Mouse (Mus musculus): ENCODE data around the gene Spem1. TPM values are rescaled to one million over a fixed set of nuclear protein-coding genes. Genes with fewer than 3 reads are reported as not detected.
A peak's percentile ranks its signal among the peaks of the same experiment; 100 is the strongest.

The Spem1 gene
- total and polyA plus RNA-seq, 3 experiments = not detected

- dilution Hi-C loops (cut with MboI; ENCODE audit: extremely low pct_ligation_motif_present, extremely low pct_unique_long_range_greater_than_20kb, low sequenced_read_pairs) (no loop called here), in situ Hi-C loops (cut with MboI; ENCODE audit: low pct_ligation_motif_present, low pct_unique_long_range_greater_than_20kb, low sequenced_read_pairs) (no loop called here)
- Histone ChIP-seq H3K4me3 (replicated peaks in 1 of 3; ENCODE audit: low read depth in 2 of 3, low read length in 2 of 3, poor library complexity in 1 of 3) (peak overlapping the region in 2 of 3 experiments; percentile 36 to 49), H3K9me3 (replicated peaks; ENCODE audit: low read length) (peaks cover 19% of the 10 kb centered on the region), H3K79me2 (replicated peaks; ENCODE audit: control insufficient read depth, extremely low read depth, insufficient read depth, poor library complexity, severe bottlenecking) (no peaks in the 10 kb centered on the region), H3K27me3 (replicated peaks) (peaks cover 24% of the 10 kb centered on the region), H3K27ac (ENCODE audit: insufficient read depth, low read depth) (no peak overlapping the region), H3K36me3 (replicated peaks in 1 of 2; ENCODE audit: control insufficient read depth in 1 of 2, insufficient read depth in 1 of 2, low read length in 1 of 2) (peaks cover 0 to 3% of the 10 kb centered on the region in 2 experiments), H3K4me1 (ENCODE audit: control insufficient read depth in 1 of 2, insufficient read depth in 2 of 2) (peaks cover 9 to 58% of the 10 kb centered on the region in 2 experiments), H3K9ac (ENCODE audit: insufficient read depth, low read depth) (no peak overlapping the region), H3K4me2 (ENCODE audit: insufficient read depth, low read depth, poor library complexity, severe bottlenecking) (no peak overlapping the region)
- DNase-seq (ENCODE audit: extremely low read depth) = no peak
- TF ChIP-seq JUND (conservative IDR thresholded peaks at IDR 0.05; ENCODE audit: low read depth, low read length) (no peak), IRF4 (IDR thresholded peaks at IDR 0.05; ENCODE audit: low read depth, low read length) (no peak), USF1 (IDR thresholded peaks at IDR 0.05; ENCODE audit: low read depth, low read length) (no peak), ZNF384 (IDR thresholded peaks at IDR 0.05; ENCODE audit: low read depth, low read length) (no peak), NRF1 (IDR thresholded peaks at IDR 0.05; ENCODE audit: low read depth, low read length) (no peak), JUN (IDR thresholded peaks at IDR 0.05; ENCODE audit: insufficient read depth, low read depth, low read length) (no peak), RCOR1 (conservative IDR thresholded peaks at IDR 0.05; ENCODE audit: low read depth, low read length) (no peak), ETS1 (conservative IDR thresholded peaks at IDR 0.05; ENCODE audit: low read depth, low read length) (no peak), HCFC1 (IDR thresholded peaks at IDR 0.05; ENCODE audit: low read depth, low read length) (no peak), POLR2AphosphoS2 (IDR thresholded peaks at IDR 0.05; ENCODE audit: low read depth, low read length) (no peak), MYC (IDR thresholded peaks at IDR 0.05; ENCODE audit: low read depth, low read length) (no peak), RAD21 (IDR thresholded peaks at IDR 0.05; ENCODE audit: low read depth, low read length) (no peak)
Measured at GRCm38 (mm10) chr11:69797924-69798323, 24.1 kb downstream of the Spem1 start.

GRCm38 (mm10) chr11:69795983-69796435, 26.0 kb downstream of the Spem1 start:
- peak overlapping the region; percentile 59 to 67 (median 61) for H3K4me3 ChIP-seq (replicated peaks in 1 of 3; ENCODE audit: low read depth in 2 of 3, low read length in 2 of 3, poor library complexity in 1 of 3)

More at GRCm38 (mm10) chr11:69795983-69796435, 26.0 kb downstream of the Spem1 start:
- Histone ChIP-seq H3K27me3 (replicated peaks) (peaks cover 7% of the 10 kb centered on the region), H3K9ac (ENCODE audit: insufficient read depth, low read depth) (peak overlapping the region; percentile 66; the same call in 1 of the 2 replicates), H3K27ac (ENCODE audit: insufficient read depth, low read depth) (no peak overlapping the region), H3K4me2 (ENCODE audit: insufficient read depth, low read depth, poor library complexity, severe bottlenecking) (peak overlapping the region; percentile 58), H3K36me3 (replicated peaks in 1 of 2; ENCODE audit: control insufficient read depth in 1 of 2, insufficient read depth in 1 of 2, low read length in 1 of 2) (peaks cover 0 to 6% of the 10 kb centered on the region in 2 experiments), H3K4me1 (ENCODE audit: control insufficient read depth in 1 of 2, insufficient read depth in 2 of 2) (peaks cover 9 to 50% of the 10 kb centered on the region in 2 experiments), H3K9me3 (replicated peaks; ENCODE audit: low read length) (peaks cover 9% of the 10 kb centered on the region), H3K79me2 (replicated peaks; ENCODE audit: control insufficient read depth, extremely low read depth, insufficient read depth, poor library complexity, severe bottlenecking) (no peaks in the 10 kb centered on the region)
- TF ChIP-seq MAZ (IDR thresholded peaks at IDR 0.05; ENCODE audit: low read depth, low read length) = 0 out of 2 replicates have a peak, but pooled peaks have one; percentile 11
- TF ChIP-seq UBTF (IDR thresholded peaks at IDR 0.05; ENCODE audit: low read depth, low read length) = no peak
- 0 out of 2 replicates have a peak, but pooled peaks have one; percentile 39 for TF ChIP-seq RCOR1 (conservative IDR thresholded peaks at IDR 0.05; ENCODE audit: low read depth, low read length)
- TF ChIP-seq NRF1 (IDR thresholded peaks at IDR 0.05; ENCODE audit: low read depth, low read length) = 0 out of 2 replicates have a peak, but pooled peaks have one; percentile 2
- 0 out of 2 replicates have a peak, but pooled peaks have one; percentile 10 for TF ChIP-seq KAT2A (IDR thresholded peaks at IDR 0.05; ENCODE audit: insufficient replicate concordance, low read length)
- TF ChIP-seq POLR2A (IDR thresholded peaks at IDR 0.05; ENCODE audit: low read depth, low read length) = no peak
- DNase-seq (ENCODE audit: extremely low read depth) = no peak
- dilution Hi-C loops (cut with MboI; ENCODE audit: extremely low pct_ligation_motif_present, extremely low pct_unique_long_range_greater_than_20kb, low sequenced_read_pairs) (no loop called here), in situ Hi-C loops (cut with MboI; ENCODE audit: low pct_ligation_motif_present, low pct_unique_long_range_greater_than_20kb, low sequenced_read_pairs) (no loop called here)
